Mouse (Mus musculus) kidney, embryonic 16.5 days (tissue): ENCODE measurements around the gene Lsm11. TPM values are rescaled to one million over a fixed set of nuclear protein-coding genes. Genes with fewer than 3 reads are reported as not detected.
A peak's percentile ranks its signal among the peaks of the same experiment; 100 is the strongest.

Source experiments
- ATAC-seq: fragments of 200-750 bp; cut with Nextera tagmentation; 2 replicates; pipeline ENCODE4 v1.8.0; 2017; ENCODE audit warnings: moderate TSS enrichment; ENCODE audit not compliant: low FRiP score, low TSS enrichment
- H3K27ac ChIP-seq: fragments of 300-500 bp; sonication (generic); 2 replicates; pipeline ENCODE4 v1.5.1; 2014; ENCODE audit warnings: low read length
- H3K27me3 ChIP-seq: fragments of 300-500 bp; sonication (generic); 2 replicates; pipeline ENCODE4 v1.6.1; 2014; ENCODE audit warnings: low read length, control low read depth, mixed read lengths; ENCODE audit not compliant: insufficient read depth
- H3K36me3 ChIP-seq: fragments of 300-500 bp; sonication (generic); 2 replicates; pipeline ENCODE4 v1.6.1; 2014; ENCODE audit warnings: low read length, control low read depth, mixed read lengths; ENCODE audit not compliant: insufficient read depth
- H3K4me1 ChIP-seq: fragments of 300-500 bp; sonication (generic); 2 replicates; pipeline ENCODE4 v1.6.1; 2014; ENCODE audit warnings: low read length, control low read depth, mixed read lengths; ENCODE audit not compliant: insufficient read depth
- H3K4me2 ChIP-seq: fragments of 300-500 bp; sonication (generic); replicated peaks from 2 replicates; pipeline ENCODE4 v1.6.1; 2014; ENCODE audit warnings: low read depth, low read length
- H3K4me3 ChIP-seq: fragments of 300-500 bp; sonication (generic); 2 replicates; pipeline ENCODE4 v1.5.1; 2014; ENCODE audit warnings: mild to moderate bottlenecking, low read length
- H3K9ac ChIP-seq: fragments of 300-500 bp; sonication (generic); replicated peaks from 2 replicates; pipeline ENCODE4 v1.6.1; 2014; ENCODE audit warnings: low read length
- H3K9me3 ChIP-seq: fragments of 300-500 bp; sonication (generic); 2 replicates; pipeline ENCODE4 v1.6.1; 2016; ENCODE audit warnings: low read length, control low read depth
- WGBS: fragments of 180-500 bp; shearing (Covaris S2); extraction: QIAGEN DNeasy Blood & Tissue Kit; methylation state at CpG from one replicate; pipeline ENCODE4 v1.1.7; 2014; 5-methylcytosine and 5-hydroxymethylcytosine counted together
- polyA plus RNA-seq: library from polyadenylated mRNA; unstranded; fragments of >200 nt; fragmentation: Nextera tagmentation; extraction: Ambion mirVana; gene quantifications from 2 replicates; pipeline ENCODE4 v1.2.1, GENCODE M21; 2015

Gene Lsm11
- polyA plus RNA-seq, 1 experiment from 2014 or later: 3.9 TPM

DNA sequence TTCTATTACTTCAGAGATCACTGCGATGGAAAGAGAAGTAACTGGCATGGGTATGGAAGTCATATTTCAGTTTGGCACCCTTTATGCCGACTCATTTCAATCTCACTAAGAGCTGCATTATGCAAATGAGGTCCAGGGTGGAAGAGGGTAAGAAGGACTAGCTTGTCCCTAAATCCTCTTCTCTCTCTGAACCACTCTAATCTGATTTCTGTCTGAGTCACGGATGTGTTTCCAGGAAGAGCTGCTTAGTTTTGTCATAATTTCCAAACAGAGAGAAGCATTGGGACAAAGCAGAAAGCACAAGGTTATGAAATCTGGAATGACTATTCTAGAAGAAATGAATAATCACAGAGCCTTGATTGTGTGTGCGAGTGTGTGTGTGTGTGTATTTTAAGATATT is 22.2 kb upstream of the Lsm11 start:
- ATAC-seq: no peak

DNA sequence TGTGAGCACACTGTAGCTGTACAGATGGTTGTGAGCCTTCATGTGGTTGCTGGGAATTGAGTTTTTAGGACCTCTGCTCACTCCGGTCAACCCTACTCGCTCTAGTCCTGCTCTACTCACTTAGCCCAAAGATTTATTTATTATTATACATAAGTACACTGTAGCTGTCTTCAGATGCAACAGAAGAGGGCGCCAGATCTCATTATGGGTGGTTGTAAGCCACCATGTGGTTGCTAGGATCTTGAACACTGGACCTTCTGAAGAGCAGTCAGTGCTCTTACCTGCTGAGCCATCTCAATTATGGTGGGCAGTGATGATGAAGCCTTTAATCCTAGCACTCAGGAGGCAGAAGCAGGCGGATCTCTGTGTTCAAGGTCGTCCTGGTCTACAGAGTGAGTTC is 15.3 kb upstream of the Lsm11 start:
- WGBS: 80% methylated on average over 5 of the region's 5 CpGs
- Histone ChIP-seq H3K36me3 (no peaks in the 10 kb centered on the region), H3K4me2 (no peak overlapping the region), H3K27me3 (no peaks in the 10 kb centered on the region), H3K4me1 (no peaks in the 10 kb centered on the region), H3K9ac (no peak overlapping the region), H3K4me3 (no peak overlapping the region), H3K27ac (no peak overlapping the region), H3K9me3 (no peaks in the 10 kb centered on the region)
- no peak for ATAC-seq

More for the DNA sequence above, 22.2 kb upstream of the Lsm11 start:
- Histone ChIP-seq H3K4me1 (no peaks in the 10 kb centered on the region), H3K36me3 (no peaks in the 10 kb centered on the region), H3K27me3 (no peaks in the 10 kb centered on the region), H3K4me2 (no peak overlapping the region), H3K27ac (no peak overlapping the region), H3K4me3 (no peak overlapping the region), H3K9me3 (no peaks in the 10 kb centered on the region), H3K9ac (no peak overlapping the region)
- 84% methylated on average over 4 of the region's 4 CpGs for WGBS

DNA sequence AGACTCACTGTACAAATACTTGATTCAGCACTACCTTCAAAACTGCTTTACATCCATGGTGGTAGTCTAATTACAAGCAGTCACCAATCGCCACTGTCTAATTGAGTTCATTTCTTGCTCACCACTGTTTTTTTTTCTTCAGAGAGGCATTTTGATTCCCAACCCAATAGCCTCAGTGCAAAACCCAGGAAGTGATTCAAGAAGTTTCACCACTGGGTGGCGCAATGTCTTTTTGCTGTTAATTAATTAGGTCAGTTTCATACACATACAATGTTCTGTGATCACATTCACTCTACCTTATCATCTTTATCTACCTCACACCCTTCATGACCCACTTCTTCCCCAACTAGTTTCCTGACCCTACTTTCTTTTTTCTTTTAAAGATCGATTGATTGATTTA is 14.9 kb upstream of the Lsm11 start:
- Histone ChIP-seq H3K4me1 (peaks cover 3% of the 10 kb centered on the region; the same call in 1 of the 2 replicates), H3K4me2 (no peak overlapping the region), H3K9me3 (no peaks in the 10 kb centered on the region), H3K36me3 (no peaks in the 10 kb centered on the region), H3K27ac (no peak overlapping the region), H3K27me3 (no peaks in the 10 kb centered on the region), H3K4me3 (no peak overlapping the region), H3K9ac (no peak overlapping the region)
- no peak for ATAC-seq
- WGBS: 79% methylated on average over 3 of the region's 3 CpGs

DNA sequence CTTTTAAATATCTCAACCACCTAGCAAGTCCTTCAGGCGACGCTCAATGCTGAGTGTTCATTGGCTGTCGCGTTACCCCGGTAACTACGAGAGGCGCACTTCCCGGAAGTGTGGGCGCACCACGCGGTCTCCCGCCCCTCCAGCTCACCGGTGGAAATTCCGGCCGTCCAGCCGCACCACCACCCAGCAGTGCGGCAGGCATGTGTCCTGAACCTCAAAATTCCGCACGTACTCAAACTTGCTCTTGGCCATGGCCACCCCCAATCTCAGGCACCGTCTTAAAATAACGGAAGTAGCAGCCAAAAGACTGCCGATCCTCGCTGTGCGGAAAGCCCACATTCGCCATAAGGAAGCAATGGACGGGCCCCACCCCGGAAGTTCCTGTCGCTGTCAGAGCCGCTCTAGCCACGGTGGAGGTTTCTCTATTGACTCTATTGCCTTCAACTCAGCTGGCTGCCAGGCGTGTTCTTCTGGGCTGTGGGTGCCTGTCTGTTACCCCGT is 10.4 kb upstream of the Lsm11 start, which contains the start of gene Thg1l:
TSS of gene Thg1l (minus strand) at position 368 of the 501 bp plus-strand sequence.
- 0% methylated on average over 32 of the region's 32 CpGs for WGBS
- Histone ChIP-seq H3K4me1 (peaks cover 3% of the 10 kb centered on the region; the same call in 1 of the 2 replicates), H3K27ac (peak within 1 kb of the TSS; percentile 73; the same call in 1 of the 2 replicates), H3K36me3 (0 out of 2 replicates have a peak, but pooled peaks cover 7% of the 10 kb centered on the region), H3K4me2 (peak within 1 kb of the TSS; percentile 67), H3K4me3 (peak within 1 kb of the TSS; percentile 71), H3K9ac (peak within 1 kb of the TSS; percentile 69), H3K27me3 (no peaks in the 10 kb centered on the region), H3K9me3 (no peaks in the 10 kb centered on the region)
- ATAC-seq: peak; percentile 99

DNA sequence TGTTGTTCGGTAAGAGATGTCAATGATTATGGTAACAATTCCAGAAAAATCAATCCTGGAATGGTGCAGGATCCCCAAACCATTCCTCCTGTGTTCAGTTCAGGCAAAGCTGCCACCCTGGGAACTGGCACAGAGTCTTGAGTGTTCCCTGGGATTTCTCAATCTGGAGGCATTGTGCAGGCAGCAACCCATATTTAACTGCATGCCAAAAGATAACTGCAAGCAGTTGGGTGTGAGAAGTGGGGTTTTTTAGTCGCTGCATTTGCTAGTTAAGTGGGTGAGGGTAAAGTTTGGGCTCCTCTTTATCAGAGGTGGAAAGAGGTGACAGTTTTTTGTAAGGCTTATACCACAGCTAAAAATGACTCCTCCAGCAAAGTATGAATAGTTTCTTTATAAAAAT is 2.8 kb upstream of the Lsm11 start:
- H3K4me2 ChIP-seq: no peak overlapping the region
- WGBS: 93% methylated on average over 2 of the region's 2 CpGs

DNA sequence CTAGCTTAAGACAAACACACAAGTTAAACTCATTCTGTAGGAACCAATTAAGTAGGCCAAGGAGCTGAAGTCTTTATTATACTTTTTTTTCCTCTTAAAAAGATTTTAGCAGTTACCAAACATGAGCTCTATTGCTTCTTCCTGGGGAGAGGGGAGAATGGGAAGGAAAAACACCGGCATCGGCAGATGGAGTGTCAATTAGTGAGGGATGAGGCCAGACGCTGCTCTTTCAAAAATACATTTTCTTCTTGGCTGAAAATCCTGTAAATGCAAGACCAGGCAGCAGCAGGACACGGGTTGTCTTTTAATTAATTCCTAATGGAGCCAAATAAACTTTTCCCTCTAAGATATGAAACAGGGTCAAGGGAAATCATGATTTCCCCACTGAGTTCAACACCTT is 2.1 kb upstream of the Lsm11 start:
- no peak overlapping the region for H3K4me3 ChIP-seq
- peaks cover 8% of the 10 kb centered on the region for H3K4me1 ChIP-seq
- no peak for ATAC-seq
- 84% methylated on average over 4 of the region's 4 CpGs for WGBS
- no peak overlapping the region for H3K9ac ChIP-seq
- no peak overlapping the region for H3K27ac ChIP-seq
- no peaks in the 10 kb centered on the region for H3K27me3 ChIP-seq
- no peak overlapping the region for H3K4me2 ChIP-seq
- H3K36me3 ChIP-seq: peaks cover 14% of the 10 kb centered on the region
- H3K9me3 ChIP-seq: no peaks in the 10 kb centered on the region

More for the DNA sequence above, 2.8 kb upstream of the Lsm11 start:
- Histone ChIP-seq H3K36me3 (peaks cover 19% of the 10 kb centered on the region), H3K9me3 (no peaks in the 10 kb centered on the region), H3K27me3 (no peaks in the 10 kb centered on the region), H3K4me3 (no peak overlapping the region), H3K27ac (no peak overlapping the region), H3K4me1 (peaks cover 8% of the 10 kb centered on the region), H3K9ac (no peak overlapping the region)
- ATAC-seq: no peak

DNA sequence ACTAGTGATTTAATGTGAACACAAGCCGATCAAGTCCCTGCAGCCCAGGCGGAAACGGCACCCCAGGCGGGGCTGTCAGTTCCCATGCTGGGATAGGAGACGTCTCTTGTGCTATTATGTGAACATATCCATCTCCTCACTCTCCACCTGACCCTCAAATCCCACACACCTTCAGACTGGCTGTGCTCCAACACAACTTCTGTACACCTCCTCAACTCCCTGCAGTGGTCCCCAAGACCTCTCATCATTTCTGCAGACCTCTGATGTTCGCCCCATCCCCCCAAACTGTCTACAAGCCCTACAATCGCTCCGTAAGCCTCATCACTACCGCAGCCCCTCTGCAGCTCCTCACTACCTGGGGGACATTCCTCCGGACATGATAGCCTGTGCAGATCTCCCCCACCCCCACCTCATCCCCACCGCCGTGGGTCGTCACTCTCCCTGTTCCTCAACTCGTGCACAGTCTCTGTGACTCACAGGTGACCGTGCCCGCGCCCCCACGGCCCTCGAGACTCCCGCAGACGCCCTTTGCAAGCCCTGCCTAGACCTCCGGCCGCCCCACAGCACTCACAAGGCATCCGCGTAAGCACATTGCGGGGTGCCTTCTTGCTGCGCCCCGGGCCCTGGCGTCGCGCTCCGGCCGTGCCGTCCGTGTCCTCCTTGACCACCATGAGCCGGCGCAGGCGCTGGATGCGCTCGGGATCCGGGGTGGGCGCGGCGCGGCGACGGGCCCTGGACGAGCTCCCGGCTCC is 668 bp downstream of the Lsm11 start:
- Histone ChIP-seq H3K9me3 (no peaks in the 10 kb centered on the region), H3K4me3 (peak overlapping the region; percentile 80), H3K4me2 (peak overlapping the region; percentile 94), H3K27me3 (no peaks in the 10 kb centered on the region), H3K4me1 (peaks cover 8% of the 10 kb centered on the region), H3K36me3 (peaks cover 7% of the 10 kb centered on the region; the same call in 1 of the 2 replicates), H3K27ac (no peak overlapping the region), H3K9ac (peak overlapping the region; percentile 90)
- under 1% methylated on average over 49 of the region's 49 CpGs for WGBS
- peak; percentile 75 for ATAC-seq

DNA sequence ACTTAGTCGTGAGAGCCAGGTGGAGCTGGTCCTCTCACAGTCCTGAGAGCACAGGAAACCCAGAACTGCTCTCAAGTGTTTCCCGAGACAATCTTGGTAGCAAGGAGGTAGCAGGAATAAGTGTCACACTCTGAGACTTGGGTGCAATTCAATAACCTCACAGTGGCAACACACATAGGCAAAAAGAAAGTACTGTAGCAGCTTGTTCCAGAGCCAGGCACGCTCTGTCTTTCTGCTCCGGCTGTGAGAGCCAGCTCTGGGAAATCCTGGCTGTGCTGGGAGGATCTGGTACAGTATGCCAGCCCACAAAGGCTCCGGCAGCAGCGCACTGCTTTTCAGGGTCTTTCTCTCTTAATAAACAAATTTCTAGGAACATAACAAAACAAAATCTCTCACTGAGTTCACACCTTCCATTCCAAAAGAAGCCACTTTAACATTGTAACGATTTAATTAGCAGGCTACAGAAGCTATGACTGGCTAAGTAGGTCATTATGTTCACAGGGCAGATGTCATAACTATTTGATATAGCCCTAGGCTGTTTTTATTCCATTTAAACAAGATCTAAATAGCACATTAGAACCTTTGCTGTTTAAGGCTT is 1.5 kb downstream of the Lsm11 start:
- Histone ChIP-seq H3K4me1 (peaks cover 8% of the 10 kb centered on the region), H3K4me2 (peak overlapping the region; percentile 94), H3K9ac (no peak overlapping the region), H3K27me3 (no peaks in the 10 kb centered on the region), H3K9me3 (no peaks in the 10 kb centered on the region), H3K36me3 (peaks cover 4% of the 10 kb centered on the region; the same call in 1 of the 2 replicates), H3K4me3 (peak overlapping the region; percentile 80), H3K27ac (no peak overlapping the region)
- WGBS: 57% methylated on average over 7 of the region's 7 CpGs
- ATAC-seq: no peak

DNA sequence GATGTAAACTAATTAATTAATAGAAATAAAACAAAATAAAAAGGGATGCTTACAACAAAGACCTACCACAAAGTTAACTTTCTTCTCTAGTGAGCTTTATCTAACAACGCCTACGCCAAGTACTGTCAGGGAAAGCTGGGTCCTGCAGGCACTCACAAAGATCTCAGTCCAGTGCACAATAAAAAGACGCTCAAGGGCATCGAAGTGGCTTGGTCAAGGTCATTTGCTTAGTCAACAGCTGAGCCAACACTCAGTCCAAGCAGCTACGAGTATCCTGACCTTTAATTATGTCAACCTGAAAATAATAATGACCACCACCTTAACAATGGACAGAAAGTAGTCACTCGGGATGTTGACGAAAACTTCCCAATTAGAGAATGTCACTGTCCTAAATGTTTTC is 2.5 kb downstream of the Lsm11 start:
- H3K36me3 ChIP-seq: peaks cover 1% of the 10 kb centered on the region
- 90% methylated on average over 7 of the region's 7 CpGs for WGBS
- H3K27me3 ChIP-seq: no peaks in the 10 kb centered on the region
- H3K9me3 ChIP-seq: no peaks in the 10 kb centered on the region
- no peak overlapping the region for H3K27ac ChIP-seq
- H3K4me3 ChIP-seq: no peak overlapping the region
- H3K4me1 ChIP-seq: peaks cover 8% of the 10 kb centered on the region
- no peak overlapping the region for H3K4me2 ChIP-seq
- H3K9ac ChIP-seq: no peak overlapping the region
- no peak for ATAC-seq

DNA sequence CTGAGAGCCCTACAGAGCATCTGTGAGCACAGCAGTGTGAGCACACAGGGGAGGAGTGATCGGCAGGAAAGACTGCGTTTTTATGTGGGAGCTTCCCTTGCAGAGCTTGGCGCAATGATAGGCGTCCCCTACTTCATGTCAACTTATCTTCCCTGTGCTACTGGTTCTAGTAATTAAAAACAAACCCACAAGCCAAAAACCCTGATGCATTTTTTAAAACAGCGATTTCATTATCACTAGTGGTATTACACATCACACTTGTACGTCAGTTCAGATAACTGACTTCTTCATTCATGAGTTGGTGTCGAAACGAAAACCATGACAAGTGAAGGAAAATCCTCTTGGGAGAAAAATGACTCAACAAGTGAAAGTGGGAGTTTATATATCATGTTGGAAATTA is 5.8 kb downstream of the Lsm11 start:
- 86% methylated on average over 8 of the region's 8 CpGs for WGBS
- Histone ChIP-seq H3K4me2 (no peak overlapping the region), H3K4me3 (no peak overlapping the region), H3K9me3 (no peaks in the 10 kb centered on the region), H3K27me3 (no peaks in the 10 kb centered on the region), H3K36me3 (peaks cover 21% of the 10 kb centered on the region), H3K9ac (no peak overlapping the region), H3K27ac (no peak overlapping the region), H3K4me1 (peaks cover 8% of the 10 kb centered on the region)
- no peak for ATAC-seq
